Mouse (Mus musculus): Measurements from ENCODE around the gene Mlxipl. TPM values are rescaled to one million over a fixed set of nuclear protein-coding genes. Genes with fewer than 3 reads are reported as not detected.
A peak's percentile ranks its signal among the peaks of the same experiment; 100 is the strongest.

Mlxipl gene
- polyA plus RNA-seq, 1 experiment from 2014 or later = 1.4 TPM

GRCm38 (mm10) chr5:135066008-135066407, 23.7 kb upstream of the Mlxipl start:
- 92% methylated on average over 3 of the region's 3 CpGs for WGBS
- ATAC-seq (ENCODE audit: insufficient number of reproducible peaks, low FRiP score, low TSS enrichment, low read depth) = no peak
- Histone ChIP-seq H3K27me3 (no peaks in the 10 kb centered on the region), H3K4me1 (peaks cover 20% of the 10 kb centered on the region), H3K4me3 (replicated peaks) (no peak overlapping the region), H3K4me2 (replicated peaks) (no peak overlapping the region), H3K36me3 (peaks cover 29% of the 10 kb centered on the region), H3K9me3 (replicated peaks) (no peaks in the 10 kb centered on the region), H3K9ac (no peak overlapping the region), H3K27ac (replicated peaks) (no peak overlapping the region)

- Histone ChIP-seq H3K4me1 (peaks cover 20% of the 10 kb centered on the region), H3K9ac (no peak overlapping the region), H3K36me3 (peaks cover 37% of the 10 kb centered on the region), H3K4me2 (replicated peaks) (no peak overlapping the region), H3K9me3 (replicated peaks) (no peaks in the 10 kb centered on the region), H3K27me3 (no peaks in the 10 kb centered on the region), H3K4me3 (replicated peaks) (no peak overlapping the region), H3K27ac (replicated peaks) (no peak overlapping the region)
- no peak for ATAC-seq (ENCODE audit: insufficient number of reproducible peaks, low FRiP score, low TSS enrichment, low read depth)
- WGBS = 81% methylated on average over 3 of the region's 3 CpGs
Measured at GRCm38 (mm10) chr5:135070448-135070847, 19.2 kb upstream of the Mlxipl start.

GRCm38 (mm10) chr5:135072061-135072460, 17.6 kb upstream of the Mlxipl start:
- peaks cover 21% of the 10 kb centered on the region for H3K4me1 ChIP-seq
- H3K9me3 ChIP-seq (replicated peaks) = no peaks in the 10 kb centered on the region
- H3K4me3 ChIP-seq (replicated peaks) = no peak overlapping the region
- no peak overlapping the region for H3K4me2 ChIP-seq (replicated peaks)
- peaks cover 29% of the 10 kb centered on the region for H3K36me3 ChIP-seq
- H3K27me3 ChIP-seq = no peaks in the 10 kb centered on the region
- WGBS = 89% methylated on average over 2 of the region's 2 CpGs
- no peak overlapping the region for H3K9ac ChIP-seq
- ATAC-seq (ENCODE audit: insufficient number of reproducible peaks, low FRiP score, low TSS enrichment, low read depth) = no peak
- no peak overlapping the region for H3K27ac ChIP-seq (replicated peaks)

- ATAC-seq (ENCODE audit: insufficient number of reproducible peaks, low FRiP score, low TSS enrichment, low read depth) = no peak
- H3K4me2 ChIP-seq (replicated peaks) = no peak overlapping the region
- WGBS = 75% methylated on average over 6 of the region's 6 CpGs
- no peak overlapping the region for H3K9ac ChIP-seq
- no peak overlapping the region for H3K4me3 ChIP-seq (replicated peaks)
- peaks cover 23% of the 10 kb centered on the region for H3K4me1 ChIP-seq
- H3K27me3 ChIP-seq = no peaks in the 10 kb centered on the region
- H3K36me3 ChIP-seq = peaks cover 23% of the 10 kb centered on the region
- no peak overlapping the region for H3K27ac ChIP-seq (replicated peaks)
- no peaks in the 10 kb centered on the region for H3K9me3 ChIP-seq (replicated peaks)
Measured at GRCm38 (mm10) chr5:135072720-135073119, 17.0 kb upstream of the Mlxipl start.

- peak overlapping the region; percentile 19; the same call in 1 of the 2 replicates for H3K4me2 ChIP-seq (replicated peaks)
- no peak overlapping the region for H3K27ac ChIP-seq (replicated peaks)
Measured at GRCm38 (mm10) chr5:135073349-135074150, 16.1 kb upstream of the Mlxipl start.

GRCm38 (mm10) chr5:135075655-135076054, 14.0 kb upstream of the Mlxipl start:
- H3K4me1 ChIP-seq = peaks cover 28% of the 10 kb centered on the region
- no peak overlapping the region for H3K4me2 ChIP-seq (replicated peaks)
- H3K9me3 ChIP-seq (replicated peaks) = no peaks in the 10 kb centered on the region
- 70% methylated on average over 4 of the region's 4 CpGs for WGBS
- ATAC-seq (ENCODE audit: insufficient number of reproducible peaks, low FRiP score, low TSS enrichment, low read depth) = no peak
- no peak overlapping the region for H3K9ac ChIP-seq
- H3K27ac ChIP-seq (replicated peaks) = no peak overlapping the region
- H3K27me3 ChIP-seq = no peaks in the 10 kb centered on the region
- no peak overlapping the region for H3K4me3 ChIP-seq (replicated peaks)
- peaks cover 16% of the 10 kb centered on the region for H3K36me3 ChIP-seq

More at GRCm38 (mm10) chr5:135073349-135074150, 16.1 kb upstream of the Mlxipl start:
- 29% methylated on average over 23 of the region's 26 CpGs for WGBS
- Histone ChIP-seq H3K4me1 (peaks cover 27% of the 10 kb centered on the region), H3K27me3 (no peaks in the 10 kb centered on the region), H3K9ac (no peak overlapping the region), H3K9me3 (replicated peaks) (no peaks in the 10 kb centered on the region), H3K36me3 (peaks cover 16% of the 10 kb centered on the region), H3K4me3 (replicated peaks) (no peak overlapping the region)
- ATAC-seq (ENCODE audit: insufficient number of reproducible peaks, low FRiP score, low TSS enrichment, low read depth) = no peak

GRCm38 (mm10) chr5:135076368-135076767, 13.3 kb upstream of the Mlxipl start:
- Histone ChIP-seq H3K9me3 (replicated peaks) (no peaks in the 10 kb centered on the region), H3K4me1 (peaks cover 28% of the 10 kb centered on the region), H3K27ac (replicated peaks) (no peak overlapping the region), H3K4me3 (replicated peaks) (peak overlapping the region; percentile 93; the same call in 1 of the 2 replicates), H3K4me2 (replicated peaks) (peak overlapping the region; percentile 80; the same call in 1 of the 2 replicates), H3K9ac (no peak overlapping the region), H3K27me3 (no peaks in the 10 kb centered on the region), H3K36me3 (peaks cover 16% of the 10 kb centered on the region)
- ATAC-seq (ENCODE audit: insufficient number of reproducible peaks, low FRiP score, low TSS enrichment, low read depth) = no peak
- WGBS = 89% methylated on average over 14 of the region's 14 CpGs

GRCm38 (mm10) chr5:135076931-135077505, 12.7 kb upstream of the Mlxipl start:
- peak overlapping the region; percentile 93 for H3K4me3 ChIP-seq (replicated peaks)
- peak; percentile 55 for ATAC-seq (ENCODE audit: insufficient number of reproducible peaks, low FRiP score, low TSS enrichment, low read depth)
- H3K36me3 ChIP-seq = peaks cover 13% of the 10 kb centered on the region
- WGBS = 13% methylated on average over 14 of the region's 14 CpGs
- peak overlapping the region; percentile 93 for H3K9ac ChIP-seq
- peaks cover 28% of the 10 kb centered on the region for H3K4me1 ChIP-seq
- peak overlapping the region; percentile 89 for H3K27ac ChIP-seq (replicated peaks)
- no peaks in the 10 kb centered on the region for H3K27me3 ChIP-seq
- H3K9me3 ChIP-seq (replicated peaks) = no peaks in the 10 kb centered on the region
- peak overlapping the region; percentile 80 for H3K4me2 ChIP-seq (replicated peaks)

- Histone ChIP-seq H3K36me3 (peaks cover 5% of the 10 kb centered on the region), H3K9me3 (replicated peaks) (no peaks in the 10 kb centered on the region), H3K4me3 (replicated peaks) (peak within 1 kb of the TSS; percentile 93), H3K27me3 (no peaks in the 10 kb centered on the region), H3K27ac (replicated peaks) (peak within 1 kb of the TSS; percentile 89), H3K4me2 (replicated peaks) (peak within 1 kb of the TSS; percentile 80), H3K4me1 (peaks cover 28% of the 10 kb centered on the region), H3K9ac (peak within 1 kb of the TSS; percentile 93)
- ATAC-seq (ENCODE audit: insufficient number of reproducible peaks, low FRiP score, low TSS enrichment, low read depth) = peak; percentile 83
- WGBS = under 1% methylated on average over 72 of the region's 83 CpGs
Measured at GRCm38 (mm10) chr5:135077564-135078481, 11.9 kb upstream of the Mlxipl start, which contains the start of gene Vps37d. Gene Vps37d (minus strand): TSS chr5:135078266.

GRCm38 (mm10) chr5:135078482-135078810, 11.2 kb upstream of the Mlxipl start:
- H3K27me3 ChIP-seq = no peaks in the 10 kb centered on the region
- peak overlapping the region; percentile 93 for H3K9ac ChIP-seq
- no peak overlapping the region for H3K27ac ChIP-seq (replicated peaks)
- 0 out of 2 replicates have a peak, but pooled peaks cover 3% of the 10 kb centered on the region for H3K36me3 ChIP-seq
- ATAC-seq (ENCODE audit: insufficient number of reproducible peaks, low FRiP score, low TSS enrichment, low read depth) = peak; percentile 31; the same call in 1 of the 2 replicates
- peaks cover 22% of the 10 kb centered on the region for H3K4me1 ChIP-seq
- no peaks in the 10 kb centered on the region for H3K9me3 ChIP-seq (replicated peaks)
- peak overlapping the region; percentile 80 for H3K4me2 ChIP-seq (replicated peaks)
- peak overlapping the region; percentile 93 for H3K4me3 ChIP-seq (replicated peaks)
- WGBS = under 1% methylated on average over 11 of the region's 11 CpGs

GRCm38 (mm10) chr5:135079578-135079977, 10.1 kb upstream of the Mlxipl start:
- ATAC-seq (ENCODE audit: insufficient number of reproducible peaks, low FRiP score, low TSS enrichment, low read depth) = no peak
- no peak overlapping the region for H3K9ac ChIP-seq
- H3K27ac ChIP-seq (replicated peaks) = no peak overlapping the region
- 96% methylated on average over 2 of the region's 2 CpGs for WGBS
- H3K4me1 ChIP-seq = peaks cover 16% of the 10 kb centered on the region
- no peak overlapping the region for H3K4me3 ChIP-seq (replicated peaks)
- 0 out of 2 replicates have a peak, but pooled peaks cover 3% of the 10 kb centered on the region for H3K36me3 ChIP-seq
- H3K9me3 ChIP-seq (replicated peaks) = no peaks in the 10 kb centered on the region
- H3K27me3 ChIP-seq = no peaks in the 10 kb centered on the region
- no peak overlapping the region for H3K4me2 ChIP-seq (replicated peaks)
